7 mouse cellular contexts compared by ENCODE assay signal in the genomic region with DNA sequence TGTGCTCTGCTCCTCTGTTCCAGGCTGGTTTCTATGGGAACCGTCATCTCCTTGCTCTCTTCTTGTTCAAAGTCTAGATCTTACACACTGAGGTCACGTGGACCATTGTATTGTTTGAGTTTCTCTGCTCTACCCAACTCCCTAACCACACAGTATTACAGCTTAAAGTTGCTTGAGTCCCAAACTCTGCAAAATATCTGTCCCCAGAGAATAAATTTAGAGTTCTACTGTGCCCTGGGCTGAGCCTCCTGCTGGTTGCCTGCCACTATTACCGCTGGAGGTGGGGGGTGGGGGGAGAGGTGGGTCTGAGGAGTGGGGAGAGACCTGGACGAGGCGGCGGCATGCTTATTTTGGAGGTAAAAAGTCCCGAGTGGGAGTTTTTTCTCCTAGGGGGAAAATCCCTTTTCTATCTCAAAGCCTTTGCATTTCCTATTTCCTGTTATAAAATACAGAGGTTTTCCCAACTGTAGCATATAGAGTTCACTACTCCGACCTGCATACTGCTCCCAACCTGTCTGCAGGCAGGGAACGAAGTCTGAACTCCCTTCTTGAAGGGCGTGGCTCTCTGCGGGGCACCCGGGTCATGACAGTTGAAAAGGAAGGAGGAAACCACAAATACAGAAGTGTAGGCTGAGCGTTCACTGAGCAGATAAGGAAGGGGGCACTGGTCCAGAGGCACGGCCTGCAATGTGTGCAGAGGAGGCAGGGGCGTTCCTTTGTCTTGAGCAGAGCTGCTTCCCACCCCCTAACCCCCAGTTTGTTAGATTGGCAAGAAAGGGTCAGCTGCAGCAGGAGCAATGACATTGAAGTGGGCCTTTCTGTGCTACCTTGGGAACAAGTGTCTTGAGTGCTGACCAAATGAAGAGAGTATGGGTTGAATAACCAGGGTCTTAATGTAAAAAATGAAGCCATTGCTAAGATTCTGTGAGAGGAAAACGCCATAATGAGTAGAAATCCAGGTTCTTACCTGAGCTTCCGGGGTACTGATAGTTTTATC.
DNase-seq lines count a peak whose midpoint lies in the region; ATAC-seq and TF ChIP-seq lines count a peak whose summit lies in the region.

No protein-coding gene starts in this region.

- peak overlapping the region; percentile 59; the same call in 1 of the 2 replicates for H3K27ac ChIP-seq in CH12.LX (ENCODE audit: insufficient read depth, low read depth)
- no peak overlapping the region for H3K27ac ChIP-seq in kidney, embryonic 14.5 days (ENCODE audit: low read depth, low read length)

- no peaks in the 10 kb centered on the region for H3K9me3 ChIP-seq in CH12.LX (replicated peaks; ENCODE audit: low read length)
- no peaks in the 10 kb centered on the region for H3K9me3 ChIP-seq in kidney, embryonic 14.5 days (ENCODE audit: control insufficient read depth, low read length)

- peak; percentile 51 to 58 for DNase-seq in B cell, adult 2 months
- peak; percentile 76 for DNase-seq in CH12.LX (ENCODE audit: extremely low read depth)
- DNase-seq in heart, postnatal 10 days, result peak; percentile 11 to 14
- DNase-seq in thymus, postnatal 4 days, result peak; percentile 63
- no peak for DNase-seq in adrenal gland, adult 18-20 months (ENCODE audit: low spot score in 2 of 2)

- WGBS in kidney, embryonic 14.5 days, result 45% methylated on average over 17 of the region's 17 CpGs

- TF ChIP-seq POLR2A in CH12.LX (IDR thresholded peaks at IDR 0.05; ENCODE audit: low read depth, low read length), result no peak

- no peak; the same call in 1 of the 2 replicates for TF ChIP-seq RAD21 in CH12.LX (IDR thresholded peaks at IDR 0.05; ENCODE audit: low read depth, low read length)

- no peaks in the 10 kb centered on the region for H3K79me2 ChIP-seq in CH12.LX (replicated peaks; ENCODE audit: control insufficient read depth, extremely low read depth, insufficient read depth, poor library complexity, severe bottlenecking)

- peak overlapping the region; percentile 66 for H3K4me2 ChIP-seq in CH12.LX (ENCODE audit: insufficient read depth, low read depth, poor library complexity, severe bottlenecking)
- no peak overlapping the region for H3K4me2 ChIP-seq in kidney, embryonic 14.5 days (replicated peaks; ENCODE audit: low read depth, low read length)

- peak; percentile 92 for ATAC-seq in megakaryocyte progenitor cell, adult 5-6 weeks (replicated peaks; ENCODE audit: poor library complexity)
- no peak for ATAC-seq in kidney, embryonic 14.5 days (ENCODE audit: low FRiP score, low TSS enrichment)

- intact Hi-C loops in heart, postnatal 10 days (cut with DNase I), result no loop called here

- H3K36me3 ChIP-seq in CH12.LX (replicated peaks in 1 of 2; ENCODE audit: control insufficient read depth in 1 of 2, insufficient read depth in 1 of 2, low read length in 1 of 2), result no peaks in the 10 kb centered on the region
- H3K36me3 ChIP-seq in kidney, embryonic 14.5 days (ENCODE audit: control insufficient read depth, insufficient read depth, low read length), result no peaks in the 10 kb centered on the region

- in situ Hi-C loops in CH12.LX (cut with MboI; ENCODE audit: low pct_ligation_motif_present, low pct_unique_long_range_greater_than_20kb, low sequenced_read_pairs), result no loop called here

- dilution Hi-C loops in CH12.LX (cut with MboI; ENCODE audit: extremely low pct_ligation_motif_present, extremely low pct_unique_long_range_greater_than_20kb, low sequenced_read_pairs), result no loop called here

- H3K9ac ChIP-seq in CH12.LX (ENCODE audit: insufficient read depth, low read depth), result no peak overlapping the region
- no peak overlapping the region for H3K9ac ChIP-seq in kidney, embryonic 14.5 days (ENCODE audit: low read depth, low read length)

- peaks cover 14 to 23% of the 10 kb centered on the region in 2 experiments for H3K4me1 ChIP-seq in CH12.LX (ENCODE audit: control insufficient read depth in 1 of 2, insufficient read depth in 2 of 2)
- H3K4me1 ChIP-seq in kidney, embryonic 14.5 days (ENCODE audit: control insufficient read depth, insufficient read depth, low read length), result no peaks in the 10 kb centered on the region

- no peak overlapping the region for H3K4me3 ChIP-seq in CH12.LX (replicated peaks in 1 of 3; ENCODE audit: low read depth in 2 of 3, low read length in 2 of 3, poor library complexity in 1 of 3)
- no peak overlapping the region for H3K4me3 ChIP-seq in kidney, embryonic 14.5 days (ENCODE audit: low read length)

- TF ChIP-seq EP300 in CH12.LX (IDR thresholded peaks at IDR 0.05; ENCODE audit: low read length), result no peak; the same call in 1 of the 2 replicates

- no peaks in the 10 kb centered on the region for H3K27me3 ChIP-seq in CH12.LX (replicated peaks)
- no peaks in the 10 kb centered on the region for H3K27me3 ChIP-seq in kidney, embryonic 14.5 days (ENCODE audit: control insufficient read depth, insufficient read depth, low read length)

- TF ChIP-seq CTCF in CH12.LX (conservative IDR thresholded peaks at IDR 0.05 in 1 of 2, IDR thresholded peaks at IDR 0.05 in 1 of 2; ENCODE audit: low read depth in 2 of 2, low read length in 2 of 2), result peak in 1 of 2 experiments; percentile 36; a peak in 1 of 4 replicates

TF ChIP-seq in CH12.LX, 34 proteins besides CTCF, POLR2A, EP300 and RAD21:
- TF ChIP-seq ZKSCAN1 (IDR thresholded peaks at IDR 0.05; ENCODE audit: borderline replicate concordance, low read depth, low read length), result no peak
- TF ChIP-seq JUN (IDR thresholded peaks at IDR 0.05; ENCODE audit: insufficient read depth, low read depth, low read length), result no peak
- no peak for TF ChIP-seq GABPA (IDR thresholded peaks at IDR 0.05; ENCODE audit: insufficient replicate concordance, low read depth, low read length)
- no peak for TF ChIP-seq JUND (conservative IDR thresholded peaks at IDR 0.05; ENCODE audit: low read depth, low read length)
- no peak for TF ChIP-seq TBP (conservative IDR thresholded peaks at IDR 0.05; ENCODE audit: low read depth, low read length)
- TF ChIP-seq ZMIZ1 (IDR thresholded peaks at IDR 0.05; ENCODE audit: low read depth, low read length), result no peak
- TF ChIP-seq RCOR1 (conservative IDR thresholded peaks at IDR 0.05; ENCODE audit: low read depth, low read length), result no peak
- peak; percentile 64 for TF ChIP-seq USF1 (IDR thresholded peaks at IDR 0.05; ENCODE audit: low read depth, low read length)
- no peak for TF ChIP-seq PAX5 (IDR thresholded peaks at IDR 0.05; ENCODE audit: low read length)
- TF ChIP-seq MEF2A (IDR thresholded peaks at IDR 0.05; ENCODE audit: borderline replicate concordance, low read depth, low read length), result peak; percentile 64; the same call in 1 of the 2 replicates
- TF ChIP-seq UBTF (IDR thresholded peaks at IDR 0.05; ENCODE audit: low read depth, low read length), result no peak
- TF ChIP-seq NRF1 (IDR thresholded peaks at IDR 0.05; ENCODE audit: low read depth, low read length), result no peak
- no peak; the same call in 1 of the 2 replicates for TF ChIP-seq SMC3 (IDR thresholded peaks at IDR 0.05; ENCODE audit: low read depth, low read length)
- no peak for TF ChIP-seq CHD1 (IDR thresholded peaks at IDR 0.05; ENCODE audit: low read depth, low read length)
- no peak for TF ChIP-seq SIN3A (IDR thresholded peaks at IDR 0.05; ENCODE audit: low read length)
- TF ChIP-seq ELF1 (IDR thresholded peaks at IDR 0.05; ENCODE audit: low read depth, low read length), result peak; percentile 59; the same call in 1 of the 2 replicates
- TF ChIP-seq MXI1 (IDR thresholded peaks at IDR 0.05; ENCODE audit: low read depth, low read length), result no peak
- TF ChIP-seq ZNF384 (IDR thresholded peaks at IDR 0.05; ENCODE audit: low read depth, low read length), result no peak
- no peak for TF ChIP-seq NELFE (IDR thresholded peaks at IDR 0.05; ENCODE audit: low read depth, low read length)
- peak; percentile 35; the same call in 1 of the 2 replicates for TF ChIP-seq TCF12 (IDR thresholded peaks at IDR 0.05; ENCODE audit: low read depth, low read length)
- no peak for TF ChIP-seq E2F4 (IDR thresholded peaks at IDR 0.05; ENCODE audit: insufficient replicate concordance, low read depth, low read length)
- TF ChIP-seq HCFC1 (IDR thresholded peaks at IDR 0.05; ENCODE audit: low read depth, low read length), result no peak
- TF ChIP-seq IRF4 (IDR thresholded peaks at IDR 0.05; ENCODE audit: low read depth, low read length), result peak; percentile 23; the same call in 1 of the 2 replicates
- peak; percentile 32; the same call in 1 of the 2 replicates for TF ChIP-seq MAX (IDR thresholded peaks at IDR 0.05; ENCODE audit: low read length)
- peak; percentile 47; the same call in 1 of the 2 replicates for TF ChIP-seq CHD2 (IDR thresholded peaks at IDR 0.05; ENCODE audit: low read length)
- TF ChIP-seq POLR2AphosphoS2 (IDR thresholded peaks at IDR 0.05; ENCODE audit: low read depth, low read length), result no peak
- TF ChIP-seq ZC3H11A (IDR thresholded peaks at IDR 0.05; ENCODE audit: low read depth, low read length), result no peak
- TF ChIP-seq KAT2A (IDR thresholded peaks at IDR 0.05; ENCODE audit: insufficient replicate concordance, low read length), result no peak
- peak; percentile 16; the same call in 1 of the 2 replicates for TF ChIP-seq MAZ (IDR thresholded peaks at IDR 0.05; ENCODE audit: low read depth, low read length)
- 0 out of 2 replicates have a peak, but pooled peaks have one; percentile 8 for TF ChIP-seq MAFK (IDR thresholded peaks at IDR 0.05; ENCODE audit: insufficient replicate concordance, low read length)
- no peak; the same call in 1 of the 2 replicates for TF ChIP-seq BHLHE40 (IDR thresholded peaks at IDR 0.05; ENCODE audit: low read depth, low read length)
- TF ChIP-seq MYC (IDR thresholded peaks at IDR 0.05; ENCODE audit: low read depth, low read length), result 0 out of 2 replicates have a peak, but pooled peaks have one; percentile 31
- TF ChIP-seq USF2 (conservative IDR thresholded peaks at IDR 0.05; ENCODE audit: low read depth, low read length), result peak; percentile 55; the same call in 1 of the 2 replicates
- TF ChIP-seq ETS1 (conservative IDR thresholded peaks at IDR 0.05; ENCODE audit: low read depth, low read length), result peak; percentile 41; the same call in 1 of the 2 replicates
TF ChIP-seq in CH12.LX: peak in this region for 12.

Comparison
In these comparisons a context has a peak if more than half of its experiments do, and no peak if none do; other contexts are left out.
1. DNase-seq: peak in B cell, adult 2 months (2 of 2), CH12.LX (single experiment), heart, postnatal 10 days (2 of 2) and thymus, postnatal 4 days (single experiment); none in adrenal gland, adult 18-20 months (0 of 2).